Mouse (Mus musculus) testis, adult 2 months (tissue): ENCODE measurements around the gene Haghl. TPM values are rescaled to one million over a fixed set of nuclear protein-coding genes. Genes with fewer than 3 reads are reported as not detected.
A peak's percentile ranks its signal among the peaks of the same experiment; 100 is the strongest.

ENCODE experiments used
- H3K27ac ChIP-seq: fragments of 200-500 bp; 2 replicates; pipeline ENCODE4 v1.5.1; 2012; ENCODE audit warnings: low read depth, low read length; ENCODE audit not compliant: control insufficient read depth, insufficient read depth
- H3K27me3 ChIP-seq: fragments of 200-500 bp; 2 replicates; pipeline ENCODE4 v1.6.1; 2012; ENCODE audit warnings: mild to moderate bottlenecking, low read length, moderate library complexity; ENCODE audit not compliant: control insufficient read depth, insufficient read depth
- H3K36me3 ChIP-seq: fragments of 200-500 bp; 2 replicates; pipeline ENCODE4 v1.6.1; 2012; ENCODE audit warnings: mild to moderate bottlenecking, low read length; ENCODE audit not compliant: control insufficient read depth, insufficient read depth
- H3K4me1 ChIP-seq: fragments of 200-500 bp; 2 replicates; pipeline ENCODE4 v1.6.1; 2012; ENCODE audit warnings: low read length; ENCODE audit not compliant: control insufficient read depth, insufficient read depth
- H3K4me3 ChIP-seq: fragments of 200-500 bp; 2 replicates; pipeline ENCODE4 v1.5.1; 2012; ENCODE audit warnings: low read depth, mild to moderate bottlenecking, low read length, moderate library complexity, mixed read lengths; ENCODE audit not compliant: control insufficient read depth
- CTCF ChIP-seq: fragments of 200-500 bp; IDR thresholded peaks from 2 replicates; pipeline ENCODE4 v1.5.1; 2012; ENCODE audit warnings: low read depth, mild to moderate bottlenecking, inconsistent platforms, low read length, moderate library complexity; ENCODE audit not compliant: control insufficient read depth, insufficient read depth, insufficient replicate concordance
- POLR2A ChIP-seq: fragments of 200-500 bp; IDR thresholded peaks from 2 replicates; pipeline ENCODE4 v1.6.1; 2012; ENCODE audit warnings: low read depth, mild to moderate bottlenecking, inconsistent platforms, low read length, moderate library complexity; ENCODE audit not compliant: control insufficient read depth
- polyA plus RNA-seq: library from polyadenylated mRNA; depleted of rRNA; stranded (reverse); fragments of >200 nt; gene quantifications from 2 replicates; pipeline ENCODE4 v1.2.3, GENCODE M21; 2012

The Haghl gene
- polyA plus RNA-seq, 1 experiment, result 83.4 TPM

- Histone ChIP-seq H3K27ac (no peak overlapping the region), H3K4me3 (peak overlapping the region; percentile 71), H3K36me3 (no peaks in the 10 kb centered on the region), H3K27me3 (no peaks in the 10 kb centered on the region), H3K4me1 (no peaks in the 10 kb centered on the region; the same call in 1 of the 2 replicates)
- TF ChIP-seq CTCF (no peak), POLR2A (no peak; the same call in 1 of the 2 replicates)
These were observed 17.5 kb upstream of the Haghl start for GRCm38 (mm10) chr17:25802825-25803517.

- no peaks in the 10 kb centered on the region for H3K36me3 ChIP-seq
These were observed 15.6 kb upstream of the Haghl start for GRCm38 (mm10) chr17:25801029-25801428.

GRCm38 (mm10) chr17:25796951-25797369, 11.5 kb upstream of the Haghl start, which contains the start of gene Metrn:
Gene Metrn, minus strand, starts transcription at chr17:25797136.
- Histone ChIP-seq H3K27me3 (no peaks in the 10 kb centered on the region), H3K4me3 (peak within 1 kb of the TSS; percentile 75), H3K4me1 (peaks cover 23% of the 10 kb centered on the region), H3K27ac (no peak within 1 kb of the TSS), H3K36me3 (no peaks in the 10 kb centered on the region)
- TF ChIP-seq POLR2A (peak; percentile 12; the same call in 1 of the 2 replicates), CTCF (no peak)

More at GRCm38 (mm10) chr17:25801029-25801428, 15.6 kb upstream of the Haghl start:
- H3K4me1 ChIP-seq, result peaks cover 12% of the 10 kb centered on the region
- no peak overlapping the region for H3K4me3 ChIP-seq
- H3K27me3 ChIP-seq, result no peaks in the 10 kb centered on the region
- no peak overlapping the region for H3K27ac ChIP-seq
- TF ChIP-seq CTCF (peak; percentile 41; the same call in 1 of the 2 replicates), POLR2A (no peak)

GRCm38 (mm10) chr17:25796211-25796771, 10.8 kb upstream of the Haghl start:
- peaks cover 26% of the 10 kb centered on the region for H3K4me1 ChIP-seq
- no peak overlapping the region for H3K27ac ChIP-seq
- TF ChIP-seq POLR2A, result no peak
- TF ChIP-seq CTCF, result no peak
- H3K27me3 ChIP-seq, result no peaks in the 10 kb centered on the region
- H3K36me3 ChIP-seq, result no peaks in the 10 kb centered on the region
- peak overlapping the region; percentile 66 for H3K4me3 ChIP-seq

GRCm38 (mm10) chr17:25795609-25796092, 10.2 kb upstream of the Haghl start, which contains the start of gene AC134908.4:
Gene AC134908.4, minus strand, starts transcription at chr17:25795659.
- Histone ChIP-seq H3K36me3 (no peaks in the 10 kb centered on the region), H3K27ac (no peak within 1 kb of the TSS), H3K27me3 (no peaks in the 10 kb centered on the region), H3K4me3 (peak within 1 kb of the TSS; percentile 66), H3K4me1 (peaks cover 28% of the 10 kb centered on the region)
- TF ChIP-seq CTCF (no peak), POLR2A (no peak)

GRCm38 (mm10) chr17:25794998-25795397, 9.5 kb upstream of the Haghl start:
- Histone ChIP-seq H3K4me3 (no peak overlapping the region), H3K4me1 (peaks cover 28% of the 10 kb centered on the region), H3K36me3 (no peaks in the 10 kb centered on the region), H3K27me3 (no peaks in the 10 kb centered on the region), H3K27ac (no peak overlapping the region)
- TF ChIP-seq POLR2A (no peak), CTCF (no peak)

- peaks cover 28% of the 10 kb centered on the region for H3K4me1 ChIP-seq
- H3K4me3 ChIP-seq, result no peak overlapping the region
- no peak overlapping the region for H3K27ac ChIP-seq
- TF ChIP-seq POLR2A, result no peak
- no peak for TF ChIP-seq CTCF
- no peaks in the 10 kb centered on the region for H3K27me3 ChIP-seq
- H3K36me3 ChIP-seq, result no peaks in the 10 kb centered on the region
These were observed 8.7 kb upstream of the Haghl start for GRCm38 (mm10) chr17:25794197-25794596.
